In genomic region chr8:74853488-74853887, GRCm38 (mm10) we compare ENCODE assay signal across 10 mouse cellular contexts. TPM values are rescaled to one million over a fixed set of nuclear protein-coding genes. Genes with fewer than 3 reads are reported as not detected.
DNase-seq lines count a peak whose midpoint lies in the region; ATAC-seq and TF ChIP-seq lines count a peak whose summit lies in the region.
"Had no signal": no experiment of that assay in that cellular context is flagged by ENCODE, and none has a peak within 500 bp of the region (broad histone marks: within the 10 kb centered on the region; RNA-seq: fewer than 3 reads in every experiment).

No protein-coding gene starts in this region.

- H3K4me3 ChIP-seq in heart, postnatal 0 days (ENCODE audit: low read depth, low read length): no peak overlapping the region
- H3K4me3 ChIP-seq: erythroblast, embryonic 14.5 days; liver, embryonic 13.5 days had no signal

- H3K9ac ChIP-seq in heart, postnatal 0 days (replicated peaks; ENCODE audit: low read depth, low read length): no peak overlapping the region
- H3K9ac ChIP-seq: liver, embryonic 13.5 days had no signal

- H3K36me3 ChIP-seq in heart, postnatal 0 days (replicated peaks; ENCODE audit: control insufficient read depth, insufficient read depth, low read length): no peaks in the 10 kb centered on the region
- H3K36me3 ChIP-seq: liver, embryonic 13.5 days had no signal

- intact Hi-C loops in left cerebral cortex, postnatal 25 days (cut with DNase I): loop anchor here (5.0 to 10.0 kb wide), 5 partner anchors 69 to 1621 kb away; no protein-coding TSS in a partner anchor
- intact Hi-C loops in gastrocnemius, postnatal 14 days (cut with DNase I; ENCODE audit: low total_unique reads): loop anchor here (10.0 kb wide), 1 partner anchor 81 kb away; no protein-coding TSS in a partner anchor

- TF ChIP-seq CTCF in heart, postnatal 0 days (IDR thresholded peaks at IDR 0.05; ENCODE audit: low read depth): peak; percentile 32

- H3K4me2 ChIP-seq in heart, postnatal 0 days (ENCODE audit: low read depth, low read length): no peak overlapping the region
- H3K4me2 ChIP-seq: liver, embryonic 13.5 days had no signal

- no peaks in the 10 kb centered on the region for H3K27me3 ChIP-seq in heart, postnatal 0 days (ENCODE audit: control insufficient read depth, insufficient read depth, low read length)
- H3K27me3 ChIP-seq: liver, embryonic 13.5 days had no signal

- 22% methylated on average over 5 of the region's 5 CpGs for WGBS in heart, postnatal 0 days

- no peak for ATAC-seq in heart, postnatal 0 days (ENCODE audit: insufficient read depth, low read depth)

- no peaks in the 10 kb centered on the region for H3K4me1 ChIP-seq in heart, postnatal 0 days (ENCODE audit: control insufficient read depth, insufficient read depth)
- H3K4me1 ChIP-seq: liver, embryonic 13.5 days had no signal

- no peak overlapping the region for H3K27ac ChIP-seq in heart, postnatal 0 days (ENCODE audit: low read depth)
- H3K27ac ChIP-seq: liver, embryonic 13.5 days had no signal

- DNase-seq in cerebellum, adult 18-20 months: peak; percentile 33 to 51
- DNase-seq in cerebellum, adult 11-12 months: no peak
- DNase-seq in thymus, postnatal 4 days: peak; percentile 27
- no peak for DNase-seq in thymus, postnatal 10 days (ENCODE audit: low spot score in 2 of 2)
- DNase-seq in heart, postnatal 0 days (ENCODE audit: low spot score): no peak
- peak; percentile 76 to 83 for DNase-seq in left cerebral cortex, postnatal 25 days (ENCODE audit: low spot score in 2 of 2)
- DNase-seq in right cerebral cortex, postnatal 4 days: peak; percentile 74
- DNase-seq in gastrocnemius, postnatal 14 days: no peak
- DNase-seq: liver, embryonic 13.5 days had no signal

- no peaks in the 10 kb centered on the region for H3K9me3 ChIP-seq in heart, postnatal 0 days (replicated peaks; ENCODE audit: control insufficient read depth, low read length)
- H3K9me3 ChIP-seq: liver, embryonic 13.5 days had no signal

- no peak for TF ChIP-seq EP300 in heart, postnatal 0 days (IDR thresholded peaks at IDR 0.05; ENCODE audit: low read depth)

RNA-seq across cellular contexts. Expression of gene Isx, which starts 19.5 kb away (rescaled TPM):
- total RNA-seq in heart, postnatal 0 days (2014; rRNA removed; ENCODE audit: low replicate concordance): not detected in 2 replicates
- polyA plus RNA-seq in heart, postnatal 0 days (2015; fragmentation: Nextera tagmentation; extraction: Ambion mirVana): 0.11 TPM in 2 replicates
- under 1 TPM in 1 of 2 experiments, not detected in 1; 0.21 TPM for total RNA-seq in left cerebral cortex, postnatal 25 days (2021)
- not detected for total RNA-seq in gastrocnemius, postnatal 14 days (2021)
- polyA plus RNA-seq: erythroblast, embryonic 14.5 days; liver, embryonic 13.5 days had no signal

Comparison
In these comparisons a context has a peak if more than half of its experiments do, and no peak if none do; other contexts are left out.
1. DNase-seq: peak in cerebellum, adult 18-20 months (2 of 2), thymus, postnatal 4 days (single experiment), left cerebral cortex, postnatal 25 days (2 of 2) and right cerebral cortex, postnatal 4 days (single experiment); none in cerebellum, adult 11-12 months (single experiment), thymus, postnatal 10 days (0 of 2), heart, postnatal 0 days (single experiment) and gastrocnemius, postnatal 14 days (single experiment).